Comparison of ENCODE assay signal across 9 mouse cellular contexts in the genomic region with DNA sequence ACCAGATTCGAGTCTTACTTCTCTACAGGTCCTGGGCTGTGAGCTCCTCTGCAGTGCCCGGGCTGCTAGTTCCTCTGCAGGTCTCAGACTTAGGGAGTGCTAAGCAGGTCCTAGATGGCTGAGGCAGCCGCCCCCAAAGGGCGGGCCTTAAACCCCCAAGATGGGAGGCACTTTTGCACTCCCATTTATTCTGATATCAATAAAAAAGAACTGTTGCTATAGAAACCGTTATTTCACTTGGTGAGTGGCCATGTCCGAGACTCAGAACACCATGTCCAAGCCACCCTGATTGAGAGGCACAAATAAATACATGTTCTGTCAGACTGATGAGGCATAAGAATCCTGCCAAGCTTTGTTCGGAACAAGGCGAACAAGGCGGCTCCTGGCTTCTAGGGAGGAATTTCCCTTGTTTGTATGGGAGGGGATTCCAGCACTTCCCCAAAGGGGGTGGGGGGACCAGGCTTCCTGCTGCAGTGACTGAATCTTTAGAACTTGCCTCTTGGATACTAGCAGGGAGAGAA. TPM values are rescaled to one million over a fixed set of nuclear protein-coding genes. Genes with fewer than 3 reads are reported as not detected.
DNase-seq lines count a peak whose midpoint lies in the region; ATAC-seq lines count a peak whose summit lies in the region.
"Had no signal": no experiment of that assay in that cellular context is flagged by ENCODE, and none has a peak within 500 bp of the region (broad histone marks: within the 10 kb centered on the region; RNA-seq: fewer than 3 reads in every experiment).

No protein-coding gene starts in this region.

- peak; percentile 12 for DNase-seq in gastrocnemius, adult 18-20 months (ENCODE audit: low spot score)
- no peak for DNase-seq in gastrocnemius, adult 8-10 months (ENCODE audit: low spot score in 2 of 2)
- DNase-seq in ZHBTc4 (ENCODE audit: low read depth, low spot score) = peak; percentile 16
- DNase-seq in testis, postnatal 14 days (ENCODE audit: low spot score) = peak; percentile 49
- DNase-seq in embryo, embryonic 11 days = no peak
- no peak for DNase-seq in liver, embryonic 11.5 days (ENCODE audit: low spot score)

- no peak overlapping the region for H3K4me3 ChIP-seq in heart, embryonic 12.5 days
- no peak overlapping the region for H3K4me3 ChIP-seq in limb, embryonic 13.5 days
- H3K4me3 ChIP-seq in liver, embryonic 11.5 days (ENCODE audit: low read depth, low read length) = no peak overlapping the region

- ATAC-seq in heart, embryonic 12.5 days (ENCODE audit: insufficient number of reproducible peaks, low FRiP score) = 0 out of 2 replicates have a peak, but pooled peaks have one; percentile 37
- ATAC-seq in limb, embryonic 13.5 days (ENCODE audit: low FRiP score, low read depth) = 0 out of 2 replicates have a peak, but pooled peaks have one; percentile 8
- ATAC-seq in liver, embryonic 11.5 days (replicated peaks; ENCODE audit: low FRiP score) = no peak

- peaks cover 16% of the 10 kb centered on the region for H3K4me1 ChIP-seq in heart, embryonic 12.5 days (replicated peaks)
- peaks cover 24% of the 10 kb centered on the region for H3K4me1 ChIP-seq in limb, embryonic 13.5 days
- H3K4me1 ChIP-seq in liver, embryonic 11.5 days (replicated peaks; ENCODE audit: control insufficient read depth, insufficient read depth, low read length) = no peaks in the 10 kb centered on the region

- no peaks in the 10 kb centered on the region for H3K36me3 ChIP-seq in heart, embryonic 12.5 days
- no peaks in the 10 kb centered on the region for H3K36me3 ChIP-seq in limb, embryonic 13.5 days
- H3K36me3 ChIP-seq in liver, embryonic 11.5 days (ENCODE audit: control insufficient read depth, insufficient read depth, low read length) = no peaks in the 10 kb centered on the region

- H3K4me2 ChIP-seq in heart, embryonic 12.5 days = peak overlapping the region; percentile 40
- 0 out of 2 replicates have a peak overlapping the region, but pooled peaks have one; percentile 14 for H3K4me2 ChIP-seq in limb, embryonic 13.5 days (replicated peaks)
- H3K4me2 ChIP-seq in liver, embryonic 11.5 days = no peak overlapping the region

- 11% methylated on average over 9 of the region's 9 CpGs for WGBS in heart, embryonic 12.5 days
- 13% methylated on average over 9 of the region's 9 CpGs for WGBS in limb, embryonic 13.5 days
- WGBS in liver, embryonic 11.5 days = 23% methylated on average over 9 of the region's 9 CpGs

- peaks cover under 1% of the 10 kb centered on the region; the same call in 1 of the 2 replicates for H3K27me3 ChIP-seq in heart, embryonic 12.5 days (replicated peaks)
- H3K27me3 ChIP-seq in limb, embryonic 13.5 days = peaks cover 20% of the 10 kb centered on the region
- H3K27me3 ChIP-seq in liver, embryonic 11.5 days (replicated peaks; ENCODE audit: control insufficient read depth, insufficient read depth, low read length) = peaks cover 3% of the 10 kb centered on the region; the same call in 1 of the 2 replicates

- no peak overlapping the region for H3K27ac ChIP-seq in heart, embryonic 12.5 days (ENCODE audit: poor library complexity, severe bottlenecking)
- H3K27ac ChIP-seq in limb, embryonic 13.5 days = no peak overlapping the region
- no peak overlapping the region for H3K27ac ChIP-seq in liver, embryonic 11.5 days (ENCODE audit: low read depth, low read length)

- no peak overlapping the region for H3K9ac ChIP-seq in heart, embryonic 12.5 days
- H3K9ac ChIP-seq in limb, embryonic 13.5 days = no peak overlapping the region
- no peak overlapping the region for H3K9ac ChIP-seq in liver, embryonic 11.5 days (ENCODE audit: low read depth, low read length)

- no peaks in the 10 kb centered on the region for H3K9me3 ChIP-seq in heart, embryonic 12.5 days (replicated peaks)
- no peaks in the 10 kb centered on the region for H3K9me3 ChIP-seq in limb, embryonic 13.5 days
- H3K9me3 ChIP-seq in liver, embryonic 11.5 days (ENCODE audit: control insufficient read depth, low read length) = no peaks in the 10 kb centered on the region

RNA-seq across cellular contexts. Expression of gene Fam107a, which starts 8.1 kb away (rescaled TPM):
- total RNA-seq in gastrocnemius, adult 18-20 months (2021) = 1 to 10 TPM; 4.5 to 6.8 TPM
- total RNA-seq in gastrocnemius, adult 8-10 months (2022) = 1 to 10 TPM; 1.3 to 2.8 (median 2.4) TPM
- 0.11 and 0.24 TPM in 2 replicates for polyA plus RNA-seq in heart, embryonic 12.5 days (2016; fragmentation: Nextera tagmentation; extraction: Ambion mirVana)
- polyA plus RNA-seq in limb, embryonic 13.5 days (2015; fragmentation: Nextera tagmentation; extraction: Ambion mirVana) = 0.46 and 0.50 TPM in 2 replicates
- polyA plus RNA-seq in liver, embryonic 11.5 days (2014; fragmentation: Nextera tagmentation; extraction: Ambion mirVana) = 0.08 and 0.53 TPM in 2 replicates

RNA-seq across cellular contexts. Expression of gene Acox2, which starts 50.5 kb away (rescaled TPM):
- under 1 TPM; 0.64 to 0.69 TPM for total RNA-seq in gastrocnemius, adult 18-20 months (2021)
- under 1 TPM in 2 of 4 experiments, not detected in 2; 0.56 to 0.99 TPM for total RNA-seq in gastrocnemius, adult 8-10 months (2022)
- 0.18 and 0.36 TPM in 2 replicates for polyA plus RNA-seq in heart, embryonic 12.5 days (2016; fragmentation: Nextera tagmentation; extraction: Ambion mirVana)
- not detected in 2 replicates for polyA plus RNA-seq in limb, embryonic 13.5 days (2015; fragmentation: Nextera tagmentation; extraction: Ambion mirVana)
- 1.0 and 1.2 TPM in 2 replicates for polyA plus RNA-seq in liver, embryonic 11.5 days (2014; fragmentation: Nextera tagmentation; extraction: Ambion mirVana)
- total RNA-seq: left cerebral cortex, adult 18-20 months had no signal

Comparison
In these comparisons a context has a peak if more than half of its experiments do, and no peak if none do; other contexts are left out.
1. DNase-seq: peak in gastrocnemius, adult 18-20 months (single experiment), ZHBTc4 (single experiment) and testis, postnatal 14 days (single experiment); none in gastrocnemius, adult 8-10 months (0 of 2), embryo, embryonic 11 days (single experiment) and liver, embryonic 11.5 days (single experiment).